Mouse (Mus musculus) kidney, embryonic 16.5 days (tissue): ENCODE measurements at regions not wholly inside any gene's neighbourhood (a gene's known extent, or its start where the extent isn't known, plus 50 kb on each side); places are given as distances from the start of the nearest gene placed in this dataset.

ENCODE experiments used
- ATAC-seq: fragments of 200-750 bp; cut with Nextera tagmentation; 2 replicates; pipeline ENCODE4 v1.8.0; 2017; ENCODE audit warnings: moderate TSS enrichment; ENCODE audit not compliant: low FRiP score, low TSS enrichment
- H3K27ac ChIP-seq: fragments of 300-500 bp; sonication (generic); 2 replicates; pipeline ENCODE4 v1.5.1; 2014; ENCODE audit warnings: low read length
- H3K27me3 ChIP-seq: fragments of 300-500 bp; sonication (generic); 2 replicates; pipeline ENCODE4 v1.6.1; 2014; ENCODE audit warnings: low read length, control low read depth, mixed read lengths; ENCODE audit not compliant: insufficient read depth
- H3K36me3 ChIP-seq: fragments of 300-500 bp; sonication (generic); 2 replicates; pipeline ENCODE4 v1.6.1; 2014; ENCODE audit warnings: low read length, control low read depth, mixed read lengths; ENCODE audit not compliant: insufficient read depth
- H3K4me1 ChIP-seq: fragments of 300-500 bp; sonication (generic); 2 replicates; pipeline ENCODE4 v1.6.1; 2014; ENCODE audit warnings: low read length, control low read depth, mixed read lengths; ENCODE audit not compliant: insufficient read depth
- H3K4me2 ChIP-seq: fragments of 300-500 bp; sonication (generic); replicated peaks from 2 replicates; pipeline ENCODE4 v1.6.1; 2014; ENCODE audit warnings: low read depth, low read length
- H3K4me3 ChIP-seq: fragments of 300-500 bp; sonication (generic); 2 replicates; pipeline ENCODE4 v1.5.1; 2014; ENCODE audit warnings: mild to moderate bottlenecking, low read length
- H3K9ac ChIP-seq: fragments of 300-500 bp; sonication (generic); replicated peaks from 2 replicates; pipeline ENCODE4 v1.6.1; 2014; ENCODE audit warnings: low read length
- H3K9me3 ChIP-seq: fragments of 300-500 bp; sonication (generic); 2 replicates; pipeline ENCODE4 v1.6.1; 2016; ENCODE audit warnings: low read length, control low read depth
- WGBS: fragments of 180-500 bp; shearing (Covaris S2); extraction: QIAGEN DNeasy Blood & Tissue Kit; methylation state at CpG from one replicate; pipeline ENCODE4 v1.1.7; 2014; 5-methylcytosine and 5-hydroxymethylcytosine counted together

DNA sequence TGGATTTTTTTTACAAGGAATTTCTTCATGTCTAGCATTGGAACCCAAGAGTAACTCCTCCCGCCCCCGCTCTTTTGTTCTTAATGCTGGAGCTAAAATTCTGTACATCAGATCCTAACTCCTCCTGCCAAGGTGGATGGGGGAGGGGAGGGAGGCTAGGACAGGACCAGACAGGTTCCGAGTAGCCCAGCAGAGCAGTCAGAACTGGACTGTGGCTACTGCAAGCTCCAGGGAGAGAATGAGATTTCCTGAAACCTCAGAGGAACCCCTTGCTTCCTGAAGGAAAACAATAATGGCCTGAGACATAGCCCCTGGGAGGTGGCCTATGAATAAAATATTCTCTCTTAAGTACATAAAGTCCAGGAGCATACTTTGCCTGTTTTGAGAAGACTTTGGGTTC, 653.8 kb downstream of the Zfp706 start:
- H3K27me3 ChIP-seq, result no peaks in the 10 kb centered on the region
- no peak for ATAC-seq
- no peak overlapping the region for H3K9ac ChIP-seq
- WGBS, result 71% methylated on average over 3 of the region's 3 CpGs
- no peaks in the 10 kb centered on the region for H3K36me3 ChIP-seq
- H3K9me3 ChIP-seq, result no peaks in the 10 kb centered on the region
- no peak overlapping the region for H3K4me2 ChIP-seq
- no peaks in the 10 kb centered on the region; the same call in 1 of the 2 replicates for H3K4me1 ChIP-seq
- peak overlapping the region; percentile 25; the same call in 1 of the 2 replicates for H3K27ac ChIP-seq
- H3K4me3 ChIP-seq, result no peak overlapping the region

DNA sequence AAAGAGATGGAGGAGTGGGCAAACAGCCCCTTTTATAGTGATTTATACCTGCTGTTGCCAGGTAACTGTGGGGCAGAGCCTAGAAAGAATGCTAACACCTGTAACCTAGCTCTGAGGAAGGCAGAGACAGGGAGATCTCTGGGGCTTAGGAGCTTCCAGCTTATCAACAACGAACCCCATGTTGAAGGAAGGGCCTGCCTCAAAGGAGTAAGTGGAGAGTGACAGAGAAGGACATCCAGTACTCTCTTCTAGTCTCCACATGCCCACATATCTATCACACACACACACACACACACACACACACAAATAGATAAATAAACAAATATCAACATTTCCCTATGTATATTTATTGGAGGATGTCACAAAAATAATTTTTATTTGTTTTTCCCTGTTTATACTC, 654.6 kb downstream of the Zfp706 start:
- 74% methylated on average over 1 of the region's 1 CpGs for WGBS
- Histone ChIP-seq H3K36me3 (no peaks in the 10 kb centered on the region), H3K9me3 (no peaks in the 10 kb centered on the region), H3K27me3 (no peaks in the 10 kb centered on the region), H3K4me3 (no peak overlapping the region), H3K4me2 (no peak overlapping the region), H3K27ac (no peak overlapping the region), H3K9ac (no peak overlapping the region), H3K4me1 (no peaks in the 10 kb centered on the region; the same call in 1 of the 2 replicates)
- no peak for ATAC-seq

DNA sequence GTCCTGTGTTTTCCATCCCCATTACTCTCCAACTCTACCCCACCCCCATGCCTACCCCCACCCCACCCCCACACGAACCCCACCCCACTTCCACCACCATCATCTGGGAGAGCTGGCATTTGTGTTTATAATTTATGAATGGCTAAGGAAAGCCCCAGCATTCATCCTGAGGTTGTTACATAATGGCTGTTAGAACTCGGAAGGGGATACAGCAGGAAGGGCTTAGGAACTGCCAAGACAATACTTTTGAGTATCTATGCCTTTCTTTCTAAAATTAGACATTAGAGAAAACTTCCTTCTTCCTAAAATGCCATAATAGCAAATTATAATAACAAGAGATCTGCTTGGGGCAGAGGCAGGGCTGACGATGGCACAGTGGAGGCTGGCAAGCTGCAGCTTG, 655.9 kb downstream of the Zfp706 start:
- H3K4me2 ChIP-seq, result no peak overlapping the region
- no peaks in the 10 kb centered on the region for H3K27me3 ChIP-seq
- H3K9me3 ChIP-seq, result no peaks in the 10 kb centered on the region
- WGBS, result 46% methylated on average over 3 of the region's 3 CpGs
- no peak overlapping the region for H3K27ac ChIP-seq
- ATAC-seq, result no peak
- no peak overlapping the region for H3K9ac ChIP-seq
- no peak overlapping the region for H3K4me3 ChIP-seq
- H3K4me1 ChIP-seq, result peaks cover 6% of the 10 kb centered on the region; the same call in 1 of the 2 replicates
- no peaks in the 10 kb centered on the region for H3K36me3 ChIP-seq

DNA sequence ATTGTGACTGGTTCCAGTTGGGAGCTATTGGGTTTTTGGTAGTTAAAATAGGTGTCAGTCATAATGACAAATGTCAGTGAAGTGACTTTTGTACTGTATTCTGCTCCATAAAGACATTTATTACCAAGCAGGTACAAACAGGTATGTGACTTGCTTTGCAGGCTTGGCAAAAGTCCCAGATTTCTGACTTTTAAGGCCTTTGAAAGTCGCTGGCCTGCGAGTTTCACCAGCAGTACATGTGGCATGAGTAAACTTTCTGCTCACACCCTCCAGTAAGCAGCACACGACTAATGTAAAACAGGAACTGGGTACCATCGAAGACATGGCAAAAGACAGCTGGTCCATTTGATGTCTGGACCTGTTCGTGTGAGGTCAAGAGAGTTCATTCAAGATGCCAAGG, 659.2 kb downstream of the Zfp706 start:
- no peak overlapping the region for H3K27ac ChIP-seq
- no peak for ATAC-seq

DNA sequence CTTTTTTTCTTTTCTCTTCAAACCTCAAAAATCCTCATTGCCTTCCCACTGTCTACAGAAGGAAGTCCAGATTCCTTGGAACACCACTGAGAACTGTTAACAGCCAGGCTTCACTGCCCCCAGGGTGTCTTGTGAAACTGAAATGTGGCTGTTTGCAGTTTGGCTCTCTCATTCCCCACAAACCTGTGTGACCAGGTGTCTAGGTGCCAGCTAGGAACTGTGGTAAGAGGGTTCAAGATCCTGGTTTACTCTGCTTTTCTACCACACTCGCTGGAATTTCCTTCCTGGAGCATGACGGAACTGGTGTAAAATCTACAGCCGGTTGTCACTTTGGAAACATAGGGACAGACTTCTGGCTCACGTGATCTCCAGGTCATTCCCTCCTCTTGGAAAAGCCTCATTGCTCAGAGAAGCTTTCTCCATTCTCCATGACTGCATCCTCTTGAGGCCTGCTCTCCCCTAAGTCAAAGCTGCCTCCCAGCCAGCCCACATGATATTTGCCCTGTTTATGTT, 660.2 kb downstream of the Zfp706 start:
- no peaks in the 10 kb centered on the region for H3K9me3 ChIP-seq
- no peaks in the 10 kb centered on the region for H3K27me3 ChIP-seq
- H3K4me2 ChIP-seq, result no peak overlapping the region
- no peak overlapping the region for H3K9ac ChIP-seq
- H3K4me3 ChIP-seq, result no peak overlapping the region
- H3K4me1 ChIP-seq, result 0 out of 2 replicates have a peak, but pooled peaks cover 6% of the 10 kb centered on the region
- H3K27ac ChIP-seq, result no peak overlapping the region
- 40% methylated on average over 4 of the region's 4 CpGs for WGBS
- no peak for ATAC-seq
- no peaks in the 10 kb centered on the region for H3K36me3 ChIP-seq

More for the DNA sequence above, 659.2 kb downstream of the Zfp706 start:
- peaks cover 6% of the 10 kb centered on the region; the same call in 1 of the 2 replicates for H3K4me1 ChIP-seq
- no peak overlapping the region for H3K4me2 ChIP-seq
- H3K9me3 ChIP-seq, result no peaks in the 10 kb centered on the region
- no peaks in the 10 kb centered on the region for H3K27me3 ChIP-seq
- H3K9ac ChIP-seq, result no peak overlapping the region
- H3K4me3 ChIP-seq, result no peak overlapping the region
- no peaks in the 10 kb centered on the region for H3K36me3 ChIP-seq
- WGBS, result 65% methylated on average over 5 of the region's 5 CpGs

GRCm38 (mm10) chr15:36346126-36346525, 661.4 kb downstream of the Zfp706 start:
- ATAC-seq, result no peak
- H3K36me3 ChIP-seq, result no peaks in the 10 kb centered on the region
- H3K4me2 ChIP-seq, result no peak overlapping the region
- no peaks in the 10 kb centered on the region for H3K9me3 ChIP-seq
- 0 out of 2 replicates have a peak, but pooled peaks cover 6% of the 10 kb centered on the region for H3K4me1 ChIP-seq
- H3K27me3 ChIP-seq, result no peaks in the 10 kb centered on the region
- no peak overlapping the region for H3K27ac ChIP-seq
- H3K9ac ChIP-seq, result no peak overlapping the region
- no peak overlapping the region for H3K4me3 ChIP-seq
- 59% methylated on average over 5 of the region's 5 CpGs for whole genome bisulfite sequencing

DNA sequence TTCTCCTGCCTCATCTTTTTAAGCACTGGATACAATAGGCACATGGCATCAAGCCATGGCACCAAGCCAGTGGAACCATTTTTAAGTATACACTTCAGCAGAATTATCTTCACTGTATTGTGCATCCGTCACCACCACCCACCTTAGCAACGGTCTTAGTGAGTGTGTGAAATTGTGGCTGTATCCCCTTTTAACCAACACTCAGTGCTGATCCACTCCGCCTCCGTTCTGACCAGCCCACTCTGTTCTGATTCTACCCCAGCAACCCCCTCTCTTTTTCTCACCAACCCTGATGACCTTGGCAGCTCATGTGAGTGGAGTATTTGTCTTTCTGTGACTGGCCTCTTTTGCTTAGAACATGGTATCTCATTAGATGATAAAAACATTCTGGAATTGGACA, 662.2 kb downstream of the Zfp706 start:
- Histone ChIP-seq H3K4me3 (no peak overlapping the region), H3K4me2 (no peak overlapping the region), H3K27me3 (no peaks in the 10 kb centered on the region), H3K36me3 (no peaks in the 10 kb centered on the region), H3K9ac (no peak overlapping the region), H3K9me3 (no peaks in the 10 kb centered on the region), H3K27ac (no peak overlapping the region), H3K4me1 (0 out of 2 replicates have a peak, but pooled peaks cover 6% of the 10 kb centered on the region)
- no peak for ATAC-seq
- WGBS, result 88% methylated on average over 4 of the region's 4 CpGs

GRCm38 (mm10) chr15:36339971-36340550, 667.5 kb downstream of the Zfp706 start:
- Histone ChIP-seq H3K9me3 (no peaks in the 10 kb centered on the region), H3K4me3 (no peak overlapping the region), H3K4me2 (no peak overlapping the region), H3K9ac (no peak overlapping the region), H3K27ac (no peak overlapping the region), H3K36me3 (no peaks in the 10 kb centered on the region), H3K27me3 (no peaks in the 10 kb centered on the region), H3K4me1 (no peaks in the 10 kb centered on the region)
- WGBS, result 87% methylated on average over 5 of the region's 5 CpGs
- ATAC-seq, result no peak

- H3K27me3 ChIP-seq, result no peaks in the 10 kb centered on the region
- no peaks in the 10 kb centered on the region for H3K4me1 ChIP-seq
- no peak overlapping the region for H3K27ac ChIP-seq
- no peak for ATAC-seq
- WGBS, result 82% methylated on average over 2 of the region's 2 CpGs
- H3K4me3 ChIP-seq, result no peak overlapping the region
- H3K36me3 ChIP-seq, result no peaks in the 10 kb centered on the region
- no peak overlapping the region for H3K9ac ChIP-seq
- H3K4me2 ChIP-seq, result no peak overlapping the region
- H3K9me3 ChIP-seq, result no peaks in the 10 kb centered on the region
Measured at GRCm38 (mm10) chr15:36338766-36339165, 668.8 kb downstream of the Zfp706 start.

DNA sequence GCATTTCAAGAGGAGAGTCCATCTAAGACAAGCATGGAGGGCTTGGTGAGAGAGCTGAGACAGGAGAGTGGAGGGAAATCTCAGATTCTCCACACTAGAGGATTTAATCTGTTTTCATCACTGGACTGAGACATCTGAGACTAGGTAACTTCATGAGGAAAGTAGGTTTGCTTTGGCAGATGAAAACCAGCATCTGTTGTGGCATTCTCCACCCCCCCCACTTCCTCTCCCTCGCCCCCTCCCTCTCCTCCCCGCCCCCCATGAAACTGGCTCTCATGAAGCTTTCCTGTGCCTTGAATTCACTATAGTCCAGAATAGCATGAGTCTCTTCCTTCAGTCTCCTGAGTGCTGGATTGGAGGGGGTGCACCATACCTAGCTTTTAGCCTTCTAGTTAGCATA, 670.7 kb downstream of the Zfp706 start:
- Histone ChIP-seq H3K4me2 (no peak overlapping the region), H3K9me3 (no peaks in the 10 kb centered on the region), H3K36me3 (no peaks in the 10 kb centered on the region), H3K4me1 (no peaks in the 10 kb centered on the region), H3K27me3 (no peaks in the 10 kb centered on the region), H3K4me3 (no peak overlapping the region), H3K27ac (no peak overlapping the region), H3K9ac (no peak overlapping the region)
- ATAC-seq, result no peak
- 77% methylated on average over 2 of the region's 2 CpGs for WGBS
